Mouse (Mus musculus): Measurements from ENCODE around the gene Spata17. TPM values are rescaled to one million over a fixed set of nuclear protein-coding genes. Genes with fewer than 3 reads are reported as not detected.

The Spata17 gene
- total and polyA plus RNA-seq, 3 experiments, result 0.24 TPM; not detected in 2

DNA sequence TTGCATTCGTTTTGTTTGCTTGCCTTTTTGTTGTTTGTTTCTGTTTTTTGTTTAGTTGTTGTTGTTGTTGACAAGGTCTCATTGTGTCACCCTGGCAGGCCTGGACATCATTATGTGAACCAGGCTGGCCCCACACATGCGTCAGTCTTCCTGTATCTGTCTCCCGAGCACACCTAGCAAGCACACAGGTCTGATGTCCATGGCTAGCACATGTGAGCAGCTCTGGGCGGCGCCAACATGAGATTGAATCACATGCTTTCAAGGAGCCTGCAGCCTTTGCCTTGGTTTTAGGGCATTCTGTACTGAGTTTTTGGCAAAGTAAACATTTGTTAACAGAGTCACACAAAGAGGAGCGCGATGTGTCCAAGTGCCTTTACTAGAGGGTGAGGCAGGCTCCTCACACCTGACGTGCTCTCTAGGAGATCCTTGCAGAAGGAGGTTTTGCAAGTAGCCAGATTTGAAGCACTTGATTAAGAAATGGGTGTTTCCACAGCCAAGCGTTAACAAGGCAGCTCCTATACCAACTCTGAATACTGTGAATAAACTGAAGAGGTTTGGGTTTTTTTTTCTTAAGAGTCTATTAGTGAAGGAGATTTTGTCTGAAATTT, 166.5 kb downstream of the Spata17 start:
- dilution Hi-C loops (cut with MboI; ENCODE audit: extremely low pct_ligation_motif_present, extremely low pct_unique_long_range_greater_than_20kb, low sequenced_read_pairs) (no loop called here), in situ Hi-C loops (cut with MboI; ENCODE audit: low pct_ligation_motif_present, low pct_unique_long_range_greater_than_20kb, low sequenced_read_pairs) (no loop called here)
- Histone ChIP-seq H3K9ac (ENCODE audit: insufficient read depth, low read depth) (no peak overlapping the region), H3K27me3 (replicated peaks) (no peaks in the 10 kb centered on the region), H3K36me3 (replicated peaks in 1 of 2; ENCODE audit: control insufficient read depth in 1 of 2, insufficient read depth in 1 of 2, low read length in 1 of 2) (no peaks in the 10 kb centered on the region), H3K4me2 (ENCODE audit: insufficient read depth, low read depth, poor library complexity, severe bottlenecking) (no peak overlapping the region), H3K4me1 (ENCODE audit: control insufficient read depth in 1 of 2, insufficient read depth in 2 of 2) (peaks cover 0 to 10% of the 10 kb centered on the region in 2 experiments; a peak in 2 of 4 replicates), H3K27ac (ENCODE audit: insufficient read depth, low read depth) (no peak overlapping the region), H3K4me3 (replicated peaks in 1 of 3; ENCODE audit: low read depth in 2 of 3, low read length in 2 of 3, poor library complexity in 1 of 3) (no peak overlapping the region), H3K9me3 (replicated peaks; ENCODE audit: low read length) (no peaks in the 10 kb centered on the region), H3K79me2 (replicated peaks; ENCODE audit: control insufficient read depth, extremely low read depth, insufficient read depth, poor library complexity, severe bottlenecking) (no peaks in the 10 kb centered on the region)
- no peak for DNase-seq (ENCODE audit: extremely low read depth)
- no peak for TF ChIP-seq ZC3H11A (IDR thresholded peaks at IDR 0.05; ENCODE audit: low read depth, low read length)
- no peak for TF ChIP-seq SIN3A (IDR thresholded peaks at IDR 0.05; ENCODE audit: low read length)
- no peak for TF ChIP-seq EP300 (IDR thresholded peaks at IDR 0.05; ENCODE audit: low read length)
- TF ChIP-seq CHD1 (IDR thresholded peaks at IDR 0.05; ENCODE audit: low read depth, low read length), result no peak
- TF ChIP-seq MXI1 (IDR thresholded peaks at IDR 0.05; ENCODE audit: low read depth, low read length), result no peak
- TF ChIP-seq TBP (conservative IDR thresholded peaks at IDR 0.05; ENCODE audit: low read depth, low read length), result no peak
- no peak for TF ChIP-seq NELFE (IDR thresholded peaks at IDR 0.05; ENCODE audit: low read depth, low read length)
- no peak for TF ChIP-seq POLR2A (IDR thresholded peaks at IDR 0.05; ENCODE audit: low read depth, low read length)
- no peak for TF ChIP-seq HCFC1 (IDR thresholded peaks at IDR 0.05; ENCODE audit: low read depth, low read length)
- TF ChIP-seq ZKSCAN1 (IDR thresholded peaks at IDR 0.05; ENCODE audit: borderline replicate concordance, low read depth, low read length), result no peak
- TF ChIP-seq ZNF384 (IDR thresholded peaks at IDR 0.05; ENCODE audit: low read depth, low read length), result no peak

DNA sequence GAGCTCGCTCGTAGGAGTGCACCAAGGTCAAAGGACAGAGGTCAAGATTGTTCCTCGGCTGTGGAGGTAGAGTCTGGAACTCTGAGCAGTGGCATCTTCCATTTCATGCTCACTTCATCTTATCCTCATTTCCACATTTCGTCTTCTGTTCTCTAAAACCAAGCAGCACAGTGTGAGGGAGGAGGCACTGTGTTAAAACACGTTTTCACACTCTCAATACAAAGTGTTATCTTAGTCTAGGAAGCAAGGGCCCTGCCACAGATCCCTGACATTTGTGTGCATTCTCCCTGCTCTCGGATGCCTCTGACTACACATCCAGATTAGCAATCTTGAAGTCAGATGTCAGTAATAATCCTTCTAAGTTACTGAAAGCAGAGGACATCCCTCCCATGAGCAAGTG, 170.5 kb downstream of the Spata17 start:
- no peak overlapping the region for H3K27ac ChIP-seq (ENCODE audit: insufficient read depth, low read depth)
- H3K27me3 ChIP-seq (replicated peaks), result no peaks in the 10 kb centered on the region
- H3K36me3 ChIP-seq (replicated peaks in 1 of 2; ENCODE audit: control insufficient read depth in 1 of 2, insufficient read depth in 1 of 2, low read length in 1 of 2), result no peaks in the 10 kb centered on the region
- H3K4me3 ChIP-seq (replicated peaks in 1 of 3; ENCODE audit: low read depth in 2 of 3, low read length in 2 of 3, poor library complexity in 1 of 3), result no peak overlapping the region
- peaks cover 4% of the 10 kb centered on the region for H3K9me3 ChIP-seq (replicated peaks; ENCODE audit: low read length)
- dilution Hi-C loops (cut with MboI; ENCODE audit: extremely low pct_ligation_motif_present, extremely low pct_unique_long_range_greater_than_20kb, low sequenced_read_pairs), result no loop called here
- DNase-seq (ENCODE audit: extremely low read depth), result no peak
- H3K79me2 ChIP-seq (replicated peaks; ENCODE audit: control insufficient read depth, extremely low read depth, insufficient read depth, poor library complexity, severe bottlenecking), result no peaks in the 10 kb centered on the region
- no peak overlapping the region for H3K4me2 ChIP-seq (ENCODE audit: insufficient read depth, low read depth, poor library complexity, severe bottlenecking)
- in situ Hi-C loops (cut with MboI; ENCODE audit: low pct_ligation_motif_present, low pct_unique_long_range_greater_than_20kb, low sequenced_read_pairs), result no loop called here
- H3K4me1 ChIP-seq (ENCODE audit: control insufficient read depth in 1 of 2, insufficient read depth in 2 of 2), result peaks cover 0 to 8% of the 10 kb centered on the region in 2 experiments; a peak in 2 of 4 replicates
- TF ChIP-seq MEF2A (IDR thresholded peaks at IDR 0.05; ENCODE audit: borderline replicate concordance, low read depth, low read length) (no peak), POLR2A (IDR thresholded peaks at IDR 0.05; ENCODE audit: low read depth, low read length) (no peak), KAT2A (IDR thresholded peaks at IDR 0.05; ENCODE audit: insufficient replicate concordance, low read length) (no peak), NRF1 (IDR thresholded peaks at IDR 0.05; ENCODE audit: low read depth, low read length) (no peak), RCOR1 (conservative IDR thresholded peaks at IDR 0.05; ENCODE audit: low read depth, low read length) (no peak), USF2 (conservative IDR thresholded peaks at IDR 0.05; ENCODE audit: low read depth, low read length) (no peak), TCF12 (IDR thresholded peaks at IDR 0.05; ENCODE audit: low read depth, low read length) (no peak)
- no peak overlapping the region for H3K9ac ChIP-seq (ENCODE audit: insufficient read depth, low read depth)

Measured in CH12.LX (cell line).